Mouse (Mus musculus) kidney, adult 2 months (tissue): ENCODE data around the gene Hoxa11.

Source experiments
- CTCF ChIP-seq: fragments of 200-500 bp; conservative IDR thresholded peaks from 2 replicates; pipeline ENCODE4 v1.5.1; 2011; ENCODE audit warnings: low read depth, mild to moderate bottlenecking, control low read depth, low read length, moderate library complexity, mixed read lengths; ENCODE audit not compliant: insufficient read depth, insufficient read length
- POLR2A ChIP-seq: fragments of 200-500 bp; IDR thresholded peaks from one replicate; pipeline ENCODE4 v1.6.1; 2011; ENCODE audit warnings: low read depth, low read length, control low read depth

- TF ChIP-seq CTCF (no peak), POLR2A (no peak)
Observed at GRCm38 (mm10) chr6:52251177-52251879, 5.7 kb upstream of the Hoxa11 start.
